Mouse (Mus musculus): ENCODE measurements around the gene Bace2. TPM values are rescaled to one million over a fixed set of nuclear protein-coding genes. Genes with fewer than 3 reads are reported as not detected.

Bace2 gene
- polyA plus RNA-seq, 1 experiment from 2014 or later: 7.2 TPM

- Histone ChIP-seq H3K27me3 (ENCODE audit: control insufficient read depth, insufficient read depth, low read length) (no peaks in the 10 kb centered on the region), H3K36me3 (ENCODE audit: control insufficient read depth, insufficient read depth, low read length) (no peaks in the 10 kb centered on the region), H3K4me3 (ENCODE audit: low read depth, low read length) (no peak overlapping the region), H3K9ac (replicated peaks; ENCODE audit: low read depth, low read length) (no peak overlapping the region), H3K4me2 (ENCODE audit: low read depth, low read length) (no peak overlapping the region), H3K4me1 (ENCODE audit: control insufficient read depth, insufficient read depth, low read length) (no peaks in the 10 kb centered on the region), H3K27ac (ENCODE audit: low read depth, low read length) (no peak overlapping the region), H3K9me3 (ENCODE audit: control insufficient read depth, low read length) (no peaks in the 10 kb centered on the region)
- no peak for ATAC-seq (ENCODE audit: low read depth)
- 83% methylated on average over 1 of the region's 1 CpGs for WGBS
Observed at GRCm38 (mm10) chr16:97423627-97424026, 67.1 kb downstream of the Bace2 start.

DNA sequence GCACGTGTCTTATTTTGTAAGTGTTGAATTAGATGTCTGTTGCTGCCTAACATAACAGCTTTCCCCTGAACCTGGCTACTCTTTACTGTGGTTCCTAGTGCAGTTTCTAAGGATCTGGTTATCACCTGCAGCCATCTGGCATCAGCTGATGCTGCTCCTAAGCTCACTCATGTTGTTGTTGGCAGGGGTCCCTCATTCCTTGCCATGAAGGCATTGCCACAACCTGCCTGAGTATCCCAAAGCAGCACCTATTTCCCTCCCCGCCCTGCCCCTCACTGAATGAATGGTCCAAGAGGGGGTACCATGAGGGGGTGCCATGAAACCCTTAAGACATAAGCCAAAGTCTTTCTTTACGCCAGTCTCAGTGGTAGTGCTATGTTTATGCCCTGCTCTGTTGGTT, 71.5 kb downstream of the Bace2 start:
- 95% methylated on average over 3 of the region's 3 CpGs for WGBS
- H3K9me3 ChIP-seq (ENCODE audit: control insufficient read depth, low read length): no peaks in the 10 kb centered on the region

GRCm38 (mm10) chr16:97430091-97430490, 73.5 kb downstream of the Bace2 start:
- WGBS: 95% methylated on average over 4 of the region's 4 CpGs
- Histone ChIP-seq H3K27me3 (ENCODE audit: control insufficient read depth, insufficient read depth, low read length) (no peaks in the 10 kb centered on the region), H3K27ac (ENCODE audit: low read depth, low read length) (no peak overlapping the region), H3K4me1 (ENCODE audit: control insufficient read depth, insufficient read depth, low read length) (no peaks in the 10 kb centered on the region), H3K9me3 (ENCODE audit: control insufficient read depth, low read length) (no peaks in the 10 kb centered on the region), H3K9ac (replicated peaks; ENCODE audit: low read depth, low read length) (no peak overlapping the region), H3K36me3 (ENCODE audit: control insufficient read depth, insufficient read depth, low read length) (no peaks in the 10 kb centered on the region), H3K4me3 (ENCODE audit: low read depth, low read length) (no peak overlapping the region), H3K4me2 (ENCODE audit: low read depth, low read length) (no peak overlapping the region)
- no peak for ATAC-seq (ENCODE audit: low read depth)

More for the DNA sequence above, 71.5 kb downstream of the Bace2 start:
- no peak for ATAC-seq (ENCODE audit: low read depth)
- no peak overlapping the region for H3K4me3 ChIP-seq (ENCODE audit: low read depth, low read length)
- no peak overlapping the region for H3K9ac ChIP-seq (replicated peaks; ENCODE audit: low read depth, low read length)
- H3K4me2 ChIP-seq (ENCODE audit: low read depth, low read length): no peak overlapping the region
- no peaks in the 10 kb centered on the region for H3K36me3 ChIP-seq (ENCODE audit: control insufficient read depth, insufficient read depth, low read length)
- no peaks in the 10 kb centered on the region for H3K4me1 ChIP-seq (ENCODE audit: control insufficient read depth, insufficient read depth, low read length)
- H3K27ac ChIP-seq (ENCODE audit: low read depth, low read length): no peak overlapping the region
- H3K27me3 ChIP-seq (ENCODE audit: control insufficient read depth, insufficient read depth, low read length): no peaks in the 10 kb centered on the region

- H3K9me3 ChIP-seq (ENCODE audit: control insufficient read depth, low read length): no peaks in the 10 kb centered on the region
- H3K4me3 ChIP-seq (ENCODE audit: low read depth, low read length): no peak overlapping the region
- no peaks in the 10 kb centered on the region for H3K36me3 ChIP-seq (ENCODE audit: control insufficient read depth, insufficient read depth, low read length)
- H3K27ac ChIP-seq (ENCODE audit: low read depth, low read length): no peak overlapping the region
- H3K9ac ChIP-seq (replicated peaks; ENCODE audit: low read depth, low read length): no peak overlapping the region
- H3K4me2 ChIP-seq (ENCODE audit: low read depth, low read length): no peak overlapping the region
- no peak for ATAC-seq (ENCODE audit: low read depth)
- WGBS: 83% methylated on average over 4 of the region's 4 CpGs
- H3K27me3 ChIP-seq (ENCODE audit: control insufficient read depth, insufficient read depth, low read length): no peaks in the 10 kb centered on the region
- no peaks in the 10 kb centered on the region for H3K4me1 ChIP-seq (ENCODE audit: control insufficient read depth, insufficient read depth, low read length)
Observed at GRCm38 (mm10) chr16:97431328-97431727, 74.8 kb downstream of the Bace2 start.

DNA sequence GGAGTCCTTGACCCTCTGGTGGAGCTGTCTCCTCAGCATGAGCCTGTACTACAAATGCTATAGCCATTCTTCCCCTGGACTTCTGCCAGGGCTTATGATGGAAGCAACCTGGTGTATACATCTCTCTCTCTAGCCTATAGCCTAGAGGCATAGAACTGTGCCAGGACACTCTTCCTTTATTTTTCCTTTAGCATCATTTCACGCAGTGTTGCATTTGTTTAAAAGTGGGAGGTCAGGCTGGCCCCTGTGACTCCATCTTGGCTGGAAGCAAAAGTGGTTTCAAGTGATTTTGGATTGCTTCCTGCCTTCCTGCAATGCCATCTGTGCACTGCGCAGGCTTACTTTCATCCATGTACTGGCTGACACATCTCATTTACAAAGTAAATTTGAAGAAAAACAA, 77.7 kb downstream of the Bace2 start:
- no peaks in the 10 kb centered on the region for H3K27me3 ChIP-seq (ENCODE audit: control insufficient read depth, insufficient read depth, low read length)
- no peak overlapping the region for H3K4me2 ChIP-seq (ENCODE audit: low read depth, low read length)
- ATAC-seq (ENCODE audit: low read depth): no peak
- H3K36me3 ChIP-seq (ENCODE audit: control insufficient read depth, insufficient read depth, low read length): no peaks in the 10 kb centered on the region
- no peak overlapping the region for H3K4me3 ChIP-seq (ENCODE audit: low read depth, low read length)
- no peak overlapping the region for H3K27ac ChIP-seq (ENCODE audit: low read depth, low read length)
- H3K4me1 ChIP-seq (ENCODE audit: control insufficient read depth, insufficient read depth, low read length): no peaks in the 10 kb centered on the region
- no peak overlapping the region for H3K9ac ChIP-seq (replicated peaks; ENCODE audit: low read depth, low read length)
- WGBS: 75% methylated on average over 2 of the region's 2 CpGs
- H3K9me3 ChIP-seq (ENCODE audit: control insufficient read depth, low read length): no peaks in the 10 kb centered on the region

- no peaks in the 10 kb centered on the region for H3K4me1 ChIP-seq (ENCODE audit: control insufficient read depth, insufficient read depth, low read length)
- H3K4me3 ChIP-seq (ENCODE audit: low read depth, low read length): no peak overlapping the region
- no peak overlapping the region for H3K27ac ChIP-seq (ENCODE audit: low read depth, low read length)
- 51% methylated on average over 1 of the region's 1 CpGs for WGBS
- H3K9me3 ChIP-seq (ENCODE audit: control insufficient read depth, low read length): no peaks in the 10 kb centered on the region
- H3K27me3 ChIP-seq (ENCODE audit: control insufficient read depth, insufficient read depth, low read length): no peaks in the 10 kb centered on the region
- no peak for ATAC-seq (ENCODE audit: low read depth)
- H3K36me3 ChIP-seq (ENCODE audit: control insufficient read depth, insufficient read depth, low read length): no peaks in the 10 kb centered on the region
- no peak overlapping the region for H3K9ac ChIP-seq (replicated peaks; ENCODE audit: low read depth, low read length)
- H3K4me2 ChIP-seq (ENCODE audit: low read depth, low read length): no peak overlapping the region
Observed at GRCm38 (mm10) chr16:97437448-97438056, 81.0 kb downstream of the Bace2 start.

DNA sequence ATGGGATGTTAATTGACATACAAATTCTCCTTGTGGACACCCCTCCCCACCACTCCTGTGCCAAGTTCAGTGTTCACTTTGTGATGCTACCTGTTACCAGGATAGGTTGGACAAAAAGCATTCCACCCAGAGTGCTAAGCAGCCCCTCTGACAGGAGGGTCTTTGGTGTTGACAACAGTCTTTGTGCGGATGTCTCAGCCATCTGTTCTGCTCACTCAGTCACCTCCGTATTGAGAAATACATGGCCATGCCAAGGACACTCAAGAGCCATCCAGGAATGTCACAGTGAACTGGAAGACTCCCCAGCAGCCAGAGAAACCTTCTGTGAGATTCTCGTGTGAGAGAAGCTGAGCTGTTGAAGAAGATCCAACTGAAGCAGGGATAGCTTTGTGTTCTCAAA, 81.6 kb downstream of the Bace2 start:
- no peaks in the 10 kb centered on the region for H3K4me1 ChIP-seq (ENCODE audit: control insufficient read depth, insufficient read depth, low read length)
- no peaks in the 10 kb centered on the region for H3K36me3 ChIP-seq (ENCODE audit: control insufficient read depth, insufficient read depth, low read length)
- H3K9ac ChIP-seq (replicated peaks; ENCODE audit: low read depth, low read length): no peak overlapping the region
- H3K4me2 ChIP-seq (ENCODE audit: low read depth, low read length): no peak overlapping the region
- H3K4me3 ChIP-seq (ENCODE audit: low read depth, low read length): no peak overlapping the region
- no peaks in the 10 kb centered on the region for H3K27me3 ChIP-seq (ENCODE audit: control insufficient read depth, insufficient read depth, low read length)
- no peak overlapping the region for H3K27ac ChIP-seq (ENCODE audit: low read depth, low read length)
- WGBS: 83% methylated on average over 3 of the region's 3 CpGs
- no peak for ATAC-seq (ENCODE audit: low read depth)
- no peaks in the 10 kb centered on the region for H3K9me3 ChIP-seq (ENCODE audit: control insufficient read depth, low read length)

DNA sequence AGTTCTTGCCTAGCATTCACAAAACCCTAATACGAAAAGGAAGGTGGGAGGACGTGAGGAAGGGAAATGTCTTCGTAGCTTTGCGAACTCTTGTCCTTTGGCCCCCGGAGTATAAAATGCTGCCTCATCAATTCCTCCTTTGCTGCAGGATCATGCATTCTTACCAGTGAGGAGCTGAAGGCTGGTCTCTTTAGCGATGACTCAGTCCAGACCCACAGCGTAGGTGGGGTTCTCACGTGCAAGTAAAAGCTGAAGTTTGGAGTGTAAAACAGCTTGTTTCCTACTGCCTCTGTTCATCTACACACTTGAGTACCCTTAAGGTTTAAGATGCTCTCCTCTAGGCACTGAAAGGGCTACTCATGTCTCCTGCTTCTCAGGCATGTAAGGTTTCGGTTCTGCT, 85.4 kb downstream of the Bace2 start:
- no peak overlapping the region for H3K4me2 ChIP-seq (ENCODE audit: low read depth, low read length)
- H3K27ac ChIP-seq (ENCODE audit: low read depth, low read length): no peak overlapping the region
- no peak overlapping the region for H3K4me3 ChIP-seq (ENCODE audit: low read depth, low read length)
- H3K9ac ChIP-seq (replicated peaks; ENCODE audit: low read depth, low read length): no peak overlapping the region
- no peak for ATAC-seq (ENCODE audit: low read depth)
- 89% methylated on average over 9 of the region's 9 CpGs for WGBS
- no peaks in the 10 kb centered on the region for H3K27me3 ChIP-seq (ENCODE audit: control insufficient read depth, insufficient read depth, low read length)
- no peaks in the 10 kb centered on the region for H3K9me3 ChIP-seq (ENCODE audit: control insufficient read depth, low read length)
- no peaks in the 10 kb centered on the region for H3K4me1 ChIP-seq (ENCODE audit: control insufficient read depth, insufficient read depth, low read length)
- H3K36me3 ChIP-seq (ENCODE audit: control insufficient read depth, insufficient read depth, low read length): no peaks in the 10 kb centered on the region

- no peak overlapping the region for H3K4me3 ChIP-seq (ENCODE audit: low read depth, low read length)
- H3K36me3 ChIP-seq (ENCODE audit: control insufficient read depth, insufficient read depth, low read length): no peaks in the 10 kb centered on the region
- no peak overlapping the region for H3K4me2 ChIP-seq (ENCODE audit: low read depth, low read length)
- peak; percentile 44; the same call in 1 of the 2 replicates for ATAC-seq (ENCODE audit: low read depth)
- no peak overlapping the region for H3K27ac ChIP-seq (ENCODE audit: low read depth, low read length)
- H3K9ac ChIP-seq (replicated peaks; ENCODE audit: low read depth, low read length): no peak overlapping the region
- H3K9me3 ChIP-seq (ENCODE audit: control insufficient read depth, low read length): no peaks in the 10 kb centered on the region
- H3K27me3 ChIP-seq (ENCODE audit: control insufficient read depth, insufficient read depth, low read length): no peaks in the 10 kb centered on the region
- no peaks in the 10 kb centered on the region for H3K4me1 ChIP-seq (ENCODE audit: control insufficient read depth, insufficient read depth, low read length)
- 53% methylated on average over 14 of the region's 14 CpGs for WGBS
Observed at GRCm38 (mm10) chr16:97443670-97444263, 87.2 kb downstream of the Bace2 start.

All from neural tube, embryonic 14.5 days (tissue).